Mouse (Mus musculus) CD4-positive, CD25-positive, alpha-beta regulatory T cell (primary cell): ENCODE results near the gene Olfr298. TPM values are rescaled to one million over a fixed set of nuclear protein-coding genes. Genes with fewer than 3 reads are reported as not detected.

Experiments used
- polyA plus RNA-seq: library from polyadenylated mRNA; unstranded; fragments of 100-300 nt; shearing (Covaris generic); gene quantifications from one replicate; pipeline ENCODE4 v1.2.1, GENCODE M21; 2017

Gene Olfr298
- polyA plus RNA-seq = not detected

DNA sequence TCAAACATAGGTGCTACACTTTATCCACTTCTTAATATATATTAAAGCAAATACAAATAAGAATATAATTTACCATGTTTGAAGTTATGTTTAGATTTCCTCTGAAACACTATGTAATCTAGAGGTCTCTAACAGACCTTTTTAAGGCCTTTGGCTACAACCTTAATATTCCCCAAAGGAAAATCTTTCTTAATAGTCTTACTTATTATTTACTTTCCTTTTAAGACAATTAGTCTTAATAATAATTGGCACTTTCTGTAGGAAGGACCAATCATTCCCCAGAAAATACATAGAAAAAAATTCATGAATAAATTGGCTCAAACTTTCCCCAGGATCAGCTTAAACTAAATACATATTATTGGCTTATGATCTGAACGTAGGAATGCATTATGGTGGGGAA lies at the start of gene Olfr298:
Olfr298 (minus strand) TSS at position 101 of the 400 bp plus-strand sequence.

DNA sequence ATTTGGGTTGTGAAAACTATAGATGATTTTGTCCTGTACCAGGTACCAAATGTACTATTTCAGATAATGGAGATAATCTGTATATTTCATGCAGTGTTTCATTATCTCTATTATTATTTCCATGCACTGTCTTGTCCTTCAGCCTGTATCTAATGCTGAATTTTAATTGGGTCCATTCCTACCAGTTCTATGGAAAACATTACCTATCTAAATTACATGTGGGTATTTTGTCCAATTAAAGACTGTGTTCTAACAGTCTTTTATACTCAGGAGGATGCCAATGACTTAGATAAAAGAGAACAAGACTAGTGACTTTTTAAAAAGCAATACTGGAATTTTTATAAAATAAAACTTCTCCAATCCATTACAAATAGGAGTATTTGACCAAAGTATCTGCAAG lies 27.4 kb upstream of the Olfr298 start, which contains the start of gene Olfr297:
Olfr297 (plus strand) TSS at position 301 of the 400 bp plus-strand sequence.

DNA sequence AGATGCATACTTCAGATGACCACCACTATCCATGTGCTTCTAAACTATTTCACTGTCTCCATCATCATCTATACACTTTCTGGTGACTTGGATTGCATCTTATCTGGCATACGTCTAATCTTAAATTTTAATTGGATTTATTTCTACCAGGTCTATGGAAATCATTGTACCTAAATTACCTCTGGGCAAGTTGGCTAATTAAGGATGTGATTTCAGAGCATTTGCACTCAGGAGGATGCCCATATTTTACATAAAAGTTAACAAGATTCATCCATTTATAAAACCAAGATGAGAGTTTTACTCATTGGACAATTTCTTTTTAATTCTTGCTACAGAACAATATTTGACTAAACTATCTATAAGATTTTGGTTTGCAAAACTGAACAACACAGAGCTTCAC lies 32.7 kb downstream of the Olfr298 start, which contains the start of gene Olfr299:
Olfr299 (plus strand) TSS at position 301 of the 400 bp plus-strand sequence.

Other genes starting within 250 kb of the Olfr298 start
- gene Vmn2r76, start 246.2 kb downstream of the Olfr298 start, polyA plus RNA-seq = 0.05 TPM
- not detected for gene Olfr310, start 215.3 kb downstream of the Olfr298 start, polyA plus RNA-seq
- not detected for gene Olfr309, start 178.8 kb downstream of the Olfr298 start, polyA plus RNA-seq
- not detected for gene Olfr308, start 166.9 kb downstream of the Olfr298 start, polyA plus RNA-seq
- 0.06 TPM for gene Olfr307, start 154.9 kb downstream of the Olfr298 start, polyA plus RNA-seq
- gene Olfr305, start 125.6 kb downstream of the Olfr298 start, polyA plus RNA-seq = not detected
- not detected for gene Olfr304, start 105.8 kb downstream of the Olfr298 start, polyA plus RNA-seq
- gene Olfr303, start 94.7 kb downstream of the Olfr298 start, polyA plus RNA-seq = not detected
- gene Olfr301, start 88.6 kb downstream of the Olfr298 start, polyA plus RNA-seq = not detected
- gene Olfr299, start 32.6 kb downstream of the Olfr298 start, polyA plus RNA-seq = not detected
- not detected for gene Olfr297, start 27.5 kb upstream of the Olfr298 start, polyA plus RNA-seq
- gene Olfr295, start 91.4 kb upstream of the Olfr298 start, polyA plus RNA-seq = 0.04 TPM
- gene Olfr294, start 124.2 kb upstream of the Olfr298 start, polyA plus RNA-seq = not detected
- not detected for gene Olfr293, start 156.6 kb upstream of the Olfr298 start, polyA plus RNA-seq
- gene Olfr292, start 195.8 kb upstream of the Olfr298 start, polyA plus RNA-seq = not detected